Mouse (Mus musculus): ENCODE results near the gene BC017158.

BC017158 gene

DNA sequence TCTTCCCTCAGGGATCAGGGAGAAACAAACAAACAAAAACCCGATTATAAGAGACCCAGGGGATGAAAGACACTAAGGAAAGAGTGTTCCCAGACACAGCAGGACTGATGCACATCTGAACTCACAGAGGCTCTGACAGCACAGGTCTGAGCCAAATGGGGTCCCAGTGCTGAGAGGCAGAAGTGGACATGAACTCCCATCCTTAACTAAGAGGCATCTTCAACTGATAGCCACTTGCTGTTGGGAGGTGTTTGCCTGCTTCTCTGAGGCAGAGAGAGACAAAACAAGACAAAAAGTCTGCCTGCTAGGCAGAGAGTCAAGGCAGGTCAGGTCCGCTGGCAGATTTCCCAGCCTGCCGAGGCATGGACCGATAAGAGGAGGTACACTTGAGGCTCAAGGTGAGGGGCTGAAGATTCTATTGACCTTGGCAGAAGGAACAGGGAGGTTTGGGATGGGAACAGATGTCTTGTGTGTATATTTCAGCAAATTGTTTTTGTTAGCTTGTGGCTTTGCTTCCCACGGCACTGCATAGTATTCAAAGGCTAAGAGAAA lies 41.1 kb downstream of the BC017158 start:
- no peak for DNase-seq (ENCODE audit: low spot score)

DNA sequence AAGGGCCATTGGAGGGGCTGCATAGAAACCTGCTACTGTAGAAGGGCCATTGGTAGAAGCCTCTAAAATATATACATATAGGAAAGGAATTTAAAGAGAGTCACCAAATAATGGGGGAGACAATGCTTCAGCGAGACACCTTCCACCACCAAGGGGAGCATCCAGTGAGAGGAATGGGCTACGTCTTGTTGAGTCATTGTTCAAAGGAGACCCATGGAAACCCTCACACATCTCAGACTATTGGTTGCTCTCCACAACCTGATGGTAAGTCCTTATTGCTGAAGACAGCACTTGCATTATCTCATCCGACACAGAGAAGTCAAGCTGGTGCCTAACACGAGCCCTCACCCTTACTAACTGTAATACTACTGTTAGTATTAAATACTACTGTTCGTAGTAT lies 42.2 kb downstream of the BC017158 start:
- DNase-seq (ENCODE audit: low spot score): no peak

DNA sequence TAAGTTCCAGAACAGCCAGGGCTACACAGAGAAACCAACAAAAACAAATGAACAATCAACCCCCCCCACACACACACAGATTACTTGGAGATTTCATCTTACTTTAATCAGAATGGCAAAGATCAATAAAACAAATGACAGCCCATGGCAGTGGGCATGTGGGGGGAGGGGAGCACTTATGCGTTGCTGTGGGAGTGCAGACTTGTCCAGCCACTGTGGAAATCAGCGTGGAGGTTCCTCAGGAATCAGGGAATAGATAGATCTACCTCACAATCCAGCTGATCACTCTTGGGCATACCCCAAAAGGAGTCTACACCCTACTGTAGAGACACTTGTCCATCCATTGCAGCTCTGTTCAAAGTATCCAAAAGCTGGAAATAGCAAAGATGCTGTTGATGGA lies 43.0 kb downstream of the BC017158 start:
- no peak for DNase-seq (ENCODE audit: low spot score)

DNA sequence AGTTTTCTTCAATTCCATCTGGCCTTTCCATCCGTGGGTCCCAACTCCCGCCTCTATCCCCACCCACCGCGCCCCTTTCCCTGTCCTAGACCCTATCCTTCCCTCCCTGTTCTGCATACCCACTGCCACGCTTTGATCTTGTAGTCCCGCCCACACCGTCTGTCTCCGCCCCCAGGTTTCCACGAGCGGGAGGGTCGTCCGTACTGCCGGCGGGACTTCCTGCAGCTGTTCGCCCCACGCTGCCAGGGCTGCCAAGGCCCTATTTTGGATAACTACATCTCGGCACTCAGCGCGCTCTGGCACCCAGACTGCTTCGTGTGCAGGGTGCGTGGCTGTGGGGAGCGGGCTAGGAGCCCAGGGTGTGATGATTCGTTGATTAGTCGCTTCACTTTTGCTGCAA lies 45.4 kb downstream of the BC017158 start:
- no peak for DNase-seq (ENCODE audit: low spot score)

DNA sequence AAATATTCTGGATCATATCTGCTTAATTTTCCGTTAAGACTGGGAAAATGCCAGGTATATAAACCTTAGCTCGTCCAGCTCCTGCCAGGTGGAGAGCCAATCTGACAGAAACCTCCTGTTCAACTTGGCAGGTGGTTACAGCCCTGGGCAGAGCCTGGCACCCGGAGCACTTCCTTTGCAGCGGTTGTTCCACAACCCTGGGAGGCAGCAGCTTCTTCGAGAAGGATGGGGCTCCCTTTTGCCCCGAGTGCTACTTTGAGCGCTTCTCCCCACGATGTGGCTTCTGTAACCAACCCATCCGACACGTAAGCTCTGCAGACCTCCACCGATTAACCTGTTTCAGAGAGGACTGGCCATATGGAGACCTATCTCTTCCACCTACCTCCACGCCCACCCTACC lies 46.0 kb downstream of the BC017158 start:
- no peak for DNase-seq (ENCODE audit: low spot score)

DNA sequence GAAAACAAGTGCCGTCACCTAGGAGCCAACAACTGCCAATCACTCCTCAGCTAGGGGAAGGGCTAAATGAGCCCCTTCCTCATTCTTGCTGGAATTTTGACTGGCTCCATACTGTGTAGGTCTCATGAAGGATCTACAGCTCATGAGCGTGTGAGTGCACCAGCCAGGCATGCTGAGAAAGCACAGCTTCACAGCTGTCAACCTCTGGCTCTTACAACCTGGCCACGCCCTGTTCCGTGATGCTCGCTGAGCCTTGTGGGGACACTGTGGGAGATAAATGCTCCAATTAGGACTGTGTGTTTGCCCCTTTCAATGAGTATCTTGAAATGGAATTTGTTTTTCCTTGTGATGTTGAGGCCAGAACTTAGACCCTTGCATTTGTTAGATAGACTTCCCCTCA lies 48.0 kb downstream of the BC017158 start:
- DNase-seq (ENCODE audit: low spot score): no peak

DNA sequence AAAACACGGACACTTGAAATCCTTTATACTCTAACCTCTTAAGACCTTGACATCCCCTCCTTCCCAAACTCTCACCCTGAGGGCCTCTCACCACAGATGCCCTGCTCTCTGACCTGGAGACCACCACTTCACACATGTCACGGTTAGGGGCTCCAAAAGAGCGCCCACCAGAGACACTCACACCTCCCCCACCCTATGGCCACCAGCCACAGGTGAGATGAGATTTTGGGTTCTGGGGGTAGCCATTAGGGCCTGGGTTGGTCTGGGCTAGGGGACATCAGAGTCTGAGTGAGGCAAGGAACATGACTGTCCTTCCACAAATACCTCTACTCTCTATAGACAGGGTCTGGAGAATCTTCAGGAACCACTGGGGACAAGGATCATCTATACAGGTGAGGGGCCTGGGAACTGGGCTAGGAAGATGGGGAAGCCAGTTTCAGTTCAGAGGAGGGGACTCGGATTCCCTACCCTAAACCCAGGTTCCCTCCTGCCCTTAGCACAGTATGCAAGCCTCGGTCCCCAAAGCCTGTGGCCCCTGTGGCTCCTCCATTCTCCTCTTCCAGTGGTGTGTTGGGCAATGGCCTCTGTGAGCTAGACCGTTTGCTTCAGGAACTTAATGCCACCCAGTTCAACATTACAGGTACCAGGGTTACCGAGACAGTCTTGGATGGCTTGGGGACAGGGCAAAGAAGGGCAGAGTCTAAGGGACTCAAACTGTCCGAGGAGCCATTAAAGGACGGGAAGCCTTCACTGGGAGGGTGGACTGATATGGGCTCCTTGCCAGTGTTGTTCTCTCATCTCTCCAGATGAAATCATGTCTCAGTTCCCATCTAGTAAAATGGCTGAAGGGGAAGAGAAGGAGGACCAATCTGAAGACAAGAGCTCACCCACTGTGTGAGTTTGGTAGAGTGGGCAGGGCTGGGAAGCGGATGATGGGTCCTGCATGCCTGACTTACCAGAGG lies 49.6 kb downstream of the BC017158 start:
- no peak for DNase-seq (ENCODE audit: low spot score)

DNA sequence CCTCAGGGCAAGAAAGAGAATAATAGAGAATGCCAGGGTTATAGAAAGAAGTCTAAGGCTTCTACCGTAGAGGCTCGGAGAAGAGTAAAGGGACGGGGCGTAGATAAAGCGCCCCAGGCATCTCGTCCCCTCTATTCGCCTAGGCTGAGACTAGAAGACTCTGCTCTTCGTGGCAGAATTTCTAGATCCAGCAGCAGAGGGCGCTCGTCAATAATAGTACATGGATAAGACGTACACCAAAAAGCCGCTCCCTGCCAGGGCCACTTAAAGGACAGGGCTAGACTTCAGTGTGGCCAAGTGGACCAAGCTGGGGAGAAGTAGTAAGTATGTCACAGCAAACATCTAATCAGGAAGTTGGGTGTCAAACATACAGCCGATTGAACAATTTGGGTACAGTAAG lies 50.5 kb downstream of the BC017158 start:
- DNase-seq (ENCODE audit: low spot score): peak; percentile 64

DNA sequence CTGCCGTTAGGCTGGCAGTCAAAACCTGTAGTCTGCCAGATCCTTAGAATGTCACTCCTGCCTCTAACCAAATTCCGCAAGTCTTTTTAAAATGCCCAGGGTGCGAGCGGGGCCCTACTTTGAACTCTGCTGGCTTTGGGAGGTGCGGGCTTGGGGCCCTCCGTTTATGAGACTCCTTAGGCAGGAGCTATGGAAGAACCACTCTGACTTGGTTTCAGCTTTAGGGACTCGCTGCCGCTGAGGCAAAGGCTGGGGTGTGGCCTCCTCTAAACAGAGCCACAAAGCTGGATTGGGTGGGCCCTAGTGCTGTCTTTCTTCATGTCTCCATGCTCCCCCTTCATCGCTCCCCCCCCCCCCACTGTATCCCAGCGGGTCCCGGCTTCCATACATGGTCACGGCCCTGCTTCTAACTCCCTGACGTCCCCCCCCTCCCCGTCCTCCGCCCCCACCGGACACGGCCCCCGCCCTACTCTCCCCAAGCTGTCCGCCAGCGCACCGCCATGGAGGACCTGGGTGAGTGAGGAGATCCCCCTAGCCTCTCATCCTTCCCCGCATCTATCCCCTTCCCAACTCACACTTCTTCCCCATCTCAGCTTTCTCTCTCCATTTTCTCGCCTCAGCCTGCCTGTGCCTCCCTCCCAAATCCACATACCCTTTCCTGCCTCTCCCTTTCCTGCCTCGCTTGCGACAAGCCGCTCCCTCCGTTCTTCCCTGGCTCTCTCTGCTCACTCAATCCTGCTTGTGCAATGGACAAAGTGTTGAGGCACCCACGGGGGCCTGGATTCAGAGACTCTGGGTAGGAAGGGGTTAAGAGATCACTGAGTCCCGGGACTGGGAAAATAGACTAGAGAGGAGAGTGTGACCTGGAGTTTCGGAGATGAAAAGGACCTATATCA lies 51.2 kb downstream of the BC017158 start, which contains the start of gene Tgfb1i1:
TSS of gene Tgfb1i1 (plus strand) at position 317 of the 896 bp plus-strand sequence.
- no peak for DNase-seq (ENCODE audit: low spot score)

DNA sequence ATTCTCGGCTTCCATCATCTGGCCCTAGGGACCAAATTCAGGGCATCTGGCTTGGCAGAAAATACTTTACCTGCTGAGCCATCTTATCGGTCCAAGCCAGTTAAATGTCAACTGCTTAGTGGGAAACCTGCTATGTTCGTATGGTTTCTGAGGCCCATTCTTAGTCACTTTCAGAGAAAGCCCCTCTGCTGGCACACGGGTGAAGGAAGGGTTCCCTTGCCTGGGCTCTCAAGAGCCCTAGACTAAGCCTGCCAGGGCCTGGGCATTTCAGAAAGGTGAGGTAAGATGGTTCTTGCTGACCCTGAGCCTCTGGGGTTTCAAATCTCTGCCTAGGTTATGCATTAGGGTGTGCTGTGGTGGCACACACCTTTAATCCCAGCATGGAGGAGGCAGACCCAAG lies 52.4 kb downstream of the BC017158 start:
- no peak for DNase-seq (ENCODE audit: low spot score)

DNA sequence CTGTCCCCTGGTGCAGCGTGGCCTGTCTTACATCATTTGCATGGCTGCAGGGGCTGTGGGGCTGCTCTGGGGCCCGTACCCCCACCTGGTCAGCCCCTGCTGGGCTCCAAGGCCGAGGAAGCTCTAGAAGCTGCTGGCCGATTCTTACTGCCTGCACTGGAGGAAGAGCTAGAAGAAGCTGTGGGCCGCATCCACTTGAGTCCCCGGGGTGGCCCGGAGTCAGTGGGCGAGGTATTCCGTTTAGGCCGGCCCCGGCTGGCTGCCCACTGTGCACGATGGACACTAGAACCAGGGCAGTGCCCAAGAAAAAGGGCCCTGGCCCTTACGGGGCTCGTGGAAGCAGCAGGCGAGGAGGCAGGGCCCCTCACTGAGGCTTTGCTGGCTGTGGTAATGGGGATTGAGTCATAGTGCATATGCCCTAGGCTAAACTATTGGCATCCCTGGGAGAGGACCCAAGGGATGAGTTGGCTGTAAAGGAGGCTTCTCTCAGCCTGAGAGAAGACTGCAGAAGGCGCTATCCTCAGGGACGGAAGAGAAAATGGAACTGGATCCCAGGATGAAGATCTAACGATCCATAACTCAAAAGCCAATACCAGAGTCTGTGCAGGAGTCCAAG lies 53.5 kb downstream of the BC017158 start:
- no peak for DNase-seq (ENCODE audit: low spot score)

DNA sequence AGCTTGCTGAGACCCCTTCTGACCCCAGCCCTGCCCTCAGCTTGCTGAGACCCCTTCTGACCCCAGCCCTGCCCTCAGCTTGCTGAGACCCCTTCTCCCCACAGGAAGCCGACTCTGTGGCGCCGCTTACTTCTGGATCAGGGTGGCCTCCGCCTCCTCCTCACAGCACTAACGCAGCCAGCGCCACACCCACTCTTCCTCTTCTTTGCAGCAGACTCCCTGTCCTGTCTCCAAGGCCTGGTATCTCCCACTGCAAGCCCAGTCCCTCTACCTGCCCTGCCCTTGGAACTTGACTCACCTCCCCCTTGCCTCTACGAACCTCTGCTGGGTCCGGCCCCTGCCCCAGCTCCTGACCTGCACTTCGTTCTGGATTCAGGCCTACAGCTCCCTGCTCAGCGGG lies 54.0 kb downstream of the BC017158 start:
- DNase-seq (ENCODE audit: low spot score): no peak

DNA sequence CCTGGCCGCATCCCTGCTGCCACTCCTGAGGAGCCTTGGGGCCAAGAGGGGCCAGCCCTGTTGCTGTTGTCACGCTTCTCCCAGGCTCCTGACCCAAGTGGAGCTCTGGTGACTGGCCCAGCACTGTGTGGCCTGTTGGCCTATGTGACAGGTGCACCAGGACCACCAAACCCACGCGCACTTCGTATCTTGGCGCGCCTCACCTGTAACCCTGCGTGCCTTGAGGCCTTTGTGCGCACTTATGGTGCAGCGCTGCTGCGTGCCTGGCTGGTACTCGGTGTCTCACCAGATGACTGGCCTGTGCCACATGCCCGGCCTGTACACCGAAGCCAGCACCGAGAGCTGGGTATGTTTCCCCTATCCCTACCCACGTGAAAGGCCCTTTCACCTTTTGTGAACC lies 55.6 kb downstream of the BC017158 start:
- DNase-seq (ENCODE audit: low spot score): no peak

DNA sequence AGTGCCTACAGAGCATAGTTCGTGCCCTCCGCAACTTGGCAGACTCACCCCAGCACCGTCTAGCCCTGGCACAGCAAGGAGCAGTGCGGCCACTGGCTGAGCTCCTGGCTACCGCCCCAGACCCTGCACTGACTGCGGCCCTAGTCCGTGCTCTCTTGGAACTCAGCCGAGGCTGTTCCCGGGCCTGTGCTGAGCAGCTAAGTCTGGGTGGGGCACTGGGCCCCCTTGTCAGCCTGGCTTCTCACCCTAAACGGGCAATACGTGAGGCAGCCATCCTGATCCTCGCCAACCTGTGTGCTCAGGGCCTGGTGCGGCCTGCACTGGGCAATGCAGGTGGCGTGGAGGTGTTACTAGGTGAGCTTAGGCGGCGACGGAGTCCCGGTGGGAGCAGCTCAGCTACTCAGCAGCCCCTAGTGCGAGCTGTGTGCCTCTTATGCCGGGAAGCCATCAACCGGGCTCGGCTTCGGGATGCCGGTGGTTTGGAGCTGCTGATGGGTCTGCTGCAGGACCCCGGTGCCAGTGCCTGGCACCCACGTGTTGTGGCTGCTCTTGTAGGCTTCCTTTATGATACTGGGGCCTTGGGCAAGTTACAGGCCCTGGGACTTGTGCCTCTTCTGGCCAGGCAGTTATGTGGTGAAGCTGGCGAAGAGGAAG lies 57.7 kb downstream of the BC017158 start:
- DNase-seq (ENCODE audit: low spot score): no peak

DNA sequence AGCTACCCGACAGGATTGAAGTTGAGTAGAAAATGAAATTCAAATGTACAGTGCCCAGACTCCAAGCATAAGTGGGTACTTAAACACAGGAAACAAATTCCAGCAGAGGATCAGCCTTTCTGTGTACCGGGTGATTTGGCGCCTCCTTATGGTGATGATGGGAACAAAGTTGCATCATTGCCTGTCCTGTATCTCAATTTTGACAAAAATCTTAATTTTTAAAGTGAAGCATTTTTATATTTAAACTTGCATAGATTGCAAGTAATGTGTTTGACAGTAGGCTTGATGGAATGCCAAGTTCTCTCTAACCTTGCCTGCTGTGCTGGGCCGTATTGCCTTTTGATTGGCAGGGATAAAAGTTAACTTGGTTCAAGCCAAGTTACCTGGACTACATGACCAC lies 59.0 kb downstream of the BC017158 start:
- DNase-seq (ENCODE audit: low spot score): no peak

DNA sequence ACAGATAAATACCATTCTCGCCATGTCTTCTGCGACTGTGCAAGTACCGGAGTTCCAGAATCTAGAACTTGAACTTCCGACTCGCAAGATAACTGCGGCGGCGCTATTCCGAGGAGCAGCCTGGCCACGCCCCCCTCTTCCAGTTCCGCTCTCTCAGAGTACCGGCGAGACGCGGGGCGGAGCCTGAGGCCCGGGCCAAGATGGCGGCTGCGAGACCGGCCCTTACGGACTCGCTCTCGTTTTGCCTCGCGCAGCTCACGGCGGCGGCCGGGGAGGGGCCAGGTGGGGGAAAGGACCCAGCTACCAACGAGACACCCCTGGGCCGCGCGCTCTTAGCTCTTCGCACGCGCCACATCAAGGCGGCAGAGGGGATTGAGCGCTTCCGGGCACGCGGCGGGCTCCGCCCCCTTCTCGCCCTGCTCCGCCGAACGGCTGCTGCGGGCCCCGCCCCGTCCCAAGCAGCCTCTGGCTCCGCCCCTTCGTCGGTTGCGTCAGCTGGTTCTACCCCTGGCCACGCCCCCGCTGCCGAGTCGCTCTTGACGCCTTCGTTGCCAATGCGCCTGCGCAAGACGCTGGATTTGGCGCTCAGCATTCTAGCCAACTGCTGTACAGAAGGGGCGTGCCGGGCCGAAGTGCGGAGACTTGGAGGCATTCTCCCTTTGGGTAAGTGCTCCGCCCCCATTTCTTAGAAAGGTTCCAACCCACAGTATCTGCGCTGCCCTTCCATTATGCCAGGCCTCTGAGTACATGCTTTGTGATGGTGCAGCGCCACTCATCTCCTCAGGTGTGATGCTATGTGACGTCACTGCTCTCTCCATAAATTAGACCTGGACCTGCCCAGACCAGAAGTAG lies 59.8 kb downstream of the BC017158 start, which contains the start of gene 9130023H24Rik:
TSS of gene 9130023H24Rik (minus strand) at position 105 of the 852 bp plus-strand sequence.
- peak; percentile 99 for DNase-seq (ENCODE audit: low spot score)

DNA sequence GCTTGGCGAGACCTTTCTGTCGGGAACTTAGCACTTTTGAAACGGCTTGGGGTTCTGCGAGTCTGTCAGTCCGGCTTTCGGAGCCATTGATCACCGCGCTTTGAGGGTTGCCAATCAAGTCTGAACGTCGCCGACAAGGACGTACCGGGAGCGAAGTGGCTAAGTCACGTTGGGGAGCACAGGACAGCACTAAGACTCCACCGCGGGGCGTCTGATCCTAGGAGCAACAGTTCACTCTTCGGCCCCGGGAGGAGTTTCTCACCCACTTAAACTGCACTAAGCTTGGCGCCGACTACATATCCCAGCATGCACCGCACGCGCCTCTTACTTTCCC lies 60.4 kb downstream of the BC017158 start:
- DNase-seq (ENCODE audit: low spot score): no peak

DNA sequence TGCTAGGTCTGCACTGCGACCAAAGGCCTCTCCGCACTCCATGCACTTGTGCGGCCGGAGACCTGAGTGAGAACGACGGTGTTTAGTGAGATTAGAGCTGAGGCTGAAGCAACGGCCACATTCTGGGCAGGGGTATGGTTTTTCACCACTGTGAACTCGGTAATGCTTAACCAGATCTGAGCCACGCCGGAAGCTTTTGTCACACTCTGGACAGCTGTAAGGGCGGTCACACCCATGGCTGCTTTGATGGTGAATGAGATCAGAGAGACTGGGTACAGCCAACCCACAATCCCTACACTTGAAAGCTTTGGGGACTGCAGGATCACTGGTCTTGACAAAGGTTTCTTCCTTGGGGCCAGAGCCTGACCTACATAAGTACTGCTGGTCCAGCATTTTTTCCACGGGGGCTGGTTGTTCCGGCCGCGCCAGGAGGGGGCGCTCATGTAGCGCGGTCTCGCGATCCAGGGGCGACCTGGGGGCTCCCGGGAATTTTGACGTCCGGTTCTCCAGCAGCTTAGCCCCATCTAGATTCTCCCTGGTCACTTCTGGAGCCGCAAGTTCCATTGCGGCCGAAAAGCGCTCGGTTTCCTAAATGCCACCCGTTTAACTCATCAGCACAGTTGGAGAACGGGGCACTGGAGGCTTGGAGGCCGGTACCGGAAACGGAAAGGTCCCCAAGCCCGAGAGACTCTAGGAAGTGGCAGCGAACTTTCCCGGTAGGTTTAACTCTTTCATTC lies 60.9 kb downstream of the BC017158 start, which contains the start of gene Armc5:
TSS of gene Armc5 (plus strand) at position 487 of the 737 bp plus-strand sequence.
- peak; percentile 68 for DNase-seq (ENCODE audit: low spot score)

DNA sequence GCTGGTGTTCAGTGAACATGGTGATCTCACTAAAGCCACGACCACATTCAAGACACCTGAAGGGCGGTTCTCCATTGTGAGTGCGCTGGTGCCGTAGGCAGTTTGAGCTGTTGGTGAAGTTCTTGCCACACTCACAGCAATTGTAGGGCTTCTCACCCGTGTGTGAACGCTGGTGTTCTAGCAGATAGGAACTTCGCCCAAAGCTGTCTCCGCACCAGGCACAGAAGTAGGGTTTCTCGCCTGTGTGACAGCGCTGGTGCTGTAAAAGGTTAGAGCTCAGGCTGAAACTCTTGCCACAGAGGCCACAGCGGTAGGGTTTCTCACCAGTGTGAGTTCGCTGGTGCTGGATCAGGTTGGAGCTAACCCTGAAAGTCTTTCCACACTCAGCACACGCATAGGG lies 61.5 kb downstream of the BC017158 start:
- no peak for DNase-seq (ENCODE audit: low spot score)

DNA sequence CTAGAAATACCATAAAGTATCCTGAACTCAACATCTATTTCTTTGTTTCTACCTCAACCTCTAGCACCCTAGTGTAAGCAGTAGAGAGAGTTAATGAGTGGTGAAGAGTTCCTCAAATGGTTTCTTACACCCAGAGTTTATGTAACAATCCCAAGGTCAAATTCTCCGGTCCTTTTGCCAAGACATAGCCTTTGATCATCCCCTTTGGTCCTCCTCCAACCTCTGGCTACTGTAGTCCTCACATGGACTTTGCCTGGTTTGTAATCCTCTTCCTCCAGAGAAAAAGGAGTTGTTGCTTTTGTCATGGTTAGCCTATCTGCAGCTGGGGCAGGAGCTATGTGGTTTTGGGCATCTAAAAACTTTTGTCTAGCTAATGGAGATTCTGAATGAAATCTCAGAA lies 62.5 kb downstream of the BC017158 start:
- no peak for DNase-seq (ENCODE audit: low spot score)

Measured in urinary bladder, postnatal 10 days (tissue).